8 mouse cellular contexts compared by ENCODE assay signal in the genomic region with DNA sequence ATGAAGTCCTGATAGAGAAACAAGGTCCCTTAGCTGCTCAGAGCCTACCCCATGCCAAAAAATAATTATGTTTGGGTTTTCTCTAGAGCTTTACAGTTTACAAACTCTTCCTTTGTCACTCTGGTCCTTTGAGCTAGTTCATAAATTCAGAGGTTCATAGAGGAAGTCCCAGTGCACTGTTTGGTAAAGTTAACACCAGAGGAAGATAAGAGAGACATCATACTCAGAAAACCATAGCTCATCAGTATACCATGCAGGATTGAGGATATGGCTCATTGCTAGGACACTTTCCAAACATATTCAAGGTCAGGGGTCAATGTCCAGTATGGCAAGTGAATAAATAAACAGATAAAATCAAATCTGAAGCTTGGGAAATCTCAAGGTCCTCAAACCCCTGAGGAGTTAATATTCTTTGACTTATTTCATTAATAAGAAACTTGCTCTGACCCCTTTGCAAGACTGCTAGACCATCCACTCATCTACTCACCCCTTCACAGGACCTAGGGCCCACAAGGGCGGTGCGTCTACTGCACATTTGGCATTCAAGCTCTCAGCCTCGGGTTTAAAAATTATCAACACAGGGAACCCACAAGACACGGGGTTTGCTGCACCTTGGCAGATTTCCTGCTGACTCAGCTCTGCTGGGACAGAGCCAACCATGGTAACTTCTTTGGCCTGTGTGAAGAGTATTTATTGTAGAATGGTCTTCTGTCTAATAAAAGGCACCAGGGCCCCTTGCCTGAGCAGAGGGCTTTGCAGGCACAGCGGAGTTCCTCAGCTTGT. TPM values are rescaled to one million over a fixed set of nuclear protein-coding genes. Genes with fewer than 3 reads are reported as not detected.
DNase-seq lines count a peak whose midpoint lies in the region; ATAC-seq lines count a peak whose summit lies in the region.

No protein-coding gene starts in this region.

- no peak overlapping the region for H3K4me2 ChIP-seq in heart, embryonic 12.5 days
- no peak overlapping the region for H3K4me2 ChIP-seq in embryonic facial prominence, embryonic 14.5 days (ENCODE audit: low read depth, low read length)
- no peak overlapping the region for H3K4me2 ChIP-seq in midbrain, embryonic 11.5 days
- H3K4me2 ChIP-seq in forebrain, embryonic 11.5 days (ENCODE audit: low read depth, low read length, severe bottlenecking): no peak overlapping the region

- H3K4me1 ChIP-seq in heart, embryonic 12.5 days (replicated peaks): peaks cover 4% of the 10 kb centered on the region
- peaks cover 12% of the 10 kb centered on the region for H3K4me1 ChIP-seq in embryonic facial prominence, embryonic 14.5 days (ENCODE audit: control insufficient read depth, insufficient read depth, low read length)
- H3K4me1 ChIP-seq in midbrain, embryonic 11.5 days (ENCODE audit: control insufficient read depth, insufficient read depth, low read length): no peaks in the 10 kb centered on the region
- H3K4me1 ChIP-seq in forebrain, embryonic 11.5 days (replicated peaks; ENCODE audit: control insufficient read depth, insufficient read depth, low read length): no peaks in the 10 kb centered on the region

- DNase-seq in heart, adult 11 months: peak; percentile 93
- DNase-seq in Muller cell, postnatal 12 days (ENCODE audit: inconsistent ontology term): peak; percentile 89
- peak; percentile 74 for DNase-seq in embryonic facial prominence, embryonic 14.5 days (ENCODE audit: low spot score)
- peak; percentile 95 for DNase-seq in kidney, adult 9 months
- DNase-seq in ovary, postnatal 14 days (ENCODE audit: low spot score): peak; percentile 67
- DNase-seq in midbrain, embryonic 11.5 days (ENCODE audit: low spot score, missing footprints): no peak
- DNase-seq in forebrain, embryonic 11.5 days (ENCODE audit: low spot score): no peak

- H3K36me3 ChIP-seq in heart, embryonic 12.5 days: no peaks in the 10 kb centered on the region
- H3K36me3 ChIP-seq in embryonic facial prominence, embryonic 14.5 days (ENCODE audit: control insufficient read depth, insufficient read depth, low read length): no peaks in the 10 kb centered on the region
- H3K36me3 ChIP-seq in midbrain, embryonic 11.5 days (ENCODE audit: control insufficient read depth, insufficient read depth, low read length): no peaks in the 10 kb centered on the region
- H3K36me3 ChIP-seq in forebrain, embryonic 11.5 days (ENCODE audit: control insufficient read depth, insufficient read depth, low read length): no peaks in the 10 kb centered on the region

- no peaks in the 10 kb centered on the region for H3K9me3 ChIP-seq in heart, embryonic 12.5 days (replicated peaks)
- H3K9me3 ChIP-seq in embryonic facial prominence, embryonic 14.5 days (ENCODE audit: control insufficient read depth, low read length): no peaks in the 10 kb centered on the region
- H3K9me3 ChIP-seq in midbrain, embryonic 11.5 days (ENCODE audit: control insufficient read depth, low read length): no peaks in the 10 kb centered on the region
- no peaks in the 10 kb centered on the region for H3K9me3 ChIP-seq in forebrain, embryonic 11.5 days (ENCODE audit: control insufficient read depth, low read length)

- H3K27ac ChIP-seq in heart, embryonic 12.5 days (ENCODE audit: poor library complexity, severe bottlenecking): no peak overlapping the region
- no peak overlapping the region for H3K27ac ChIP-seq in embryonic facial prominence, embryonic 14.5 days (replicated peaks; ENCODE audit: low read depth, low read length)
- H3K27ac ChIP-seq in midbrain, embryonic 11.5 days (ENCODE audit: low read depth, low read length): no peak overlapping the region
- H3K27ac ChIP-seq in forebrain, embryonic 11.5 days (ENCODE audit: low read depth, low read length): no peak overlapping the region

- ATAC-seq in heart, embryonic 12.5 days (ENCODE audit: insufficient number of reproducible peaks, low FRiP score): no peak
- no peak for ATAC-seq in embryonic facial prominence, embryonic 14.5 days (ENCODE audit: low read depth)
- no peak for ATAC-seq in midbrain, embryonic 11.5 days (ENCODE audit: low FRiP score)
- ATAC-seq in forebrain, embryonic 11.5 days (replicated peaks; ENCODE audit: low FRiP score): no peak

- no peak overlapping the region for H3K9ac ChIP-seq in heart, embryonic 12.5 days
- no peak overlapping the region for H3K9ac ChIP-seq in embryonic facial prominence, embryonic 14.5 days (ENCODE audit: low read depth, low read length)
- no peak overlapping the region for H3K9ac ChIP-seq in midbrain, embryonic 11.5 days (ENCODE audit: low read length)
- no peak overlapping the region for H3K9ac ChIP-seq in forebrain, embryonic 11.5 days (ENCODE audit: low read length)

- H3K27me3 ChIP-seq in heart, embryonic 12.5 days (replicated peaks): 0 out of 2 replicates have a peak, but pooled peaks cover 6% of the 10 kb centered on the region
- H3K27me3 ChIP-seq in embryonic facial prominence, embryonic 14.5 days (replicated peaks; ENCODE audit: control insufficient read depth, insufficient read depth, low read length): no peaks in the 10 kb centered on the region
- H3K27me3 ChIP-seq in midbrain, embryonic 11.5 days (ENCODE audit: control insufficient read depth, insufficient read depth, low read length): no peaks in the 10 kb centered on the region
- H3K27me3 ChIP-seq in forebrain, embryonic 11.5 days (ENCODE audit: control insufficient read depth, insufficient read depth, low read length): no peaks in the 10 kb centered on the region

- 57% methylated on average over 5 of the region's 5 CpGs for WGBS in heart, embryonic 12.5 days
- WGBS in embryonic facial prominence, embryonic 14.5 days: 36% methylated on average over 5 of the region's 5 CpGs
- WGBS in midbrain, embryonic 11.5 days: 88% methylated on average over 5 of the region's 5 CpGs
- 80% methylated on average over 5 of the region's 5 CpGs for WGBS in forebrain, embryonic 11.5 days

- no peak overlapping the region for H3K4me3 ChIP-seq in heart, embryonic 12.5 days
- H3K4me3 ChIP-seq in embryonic facial prominence, embryonic 14.5 days (ENCODE audit: low read depth, low read length): no peak overlapping the region
- no peak overlapping the region for H3K4me3 ChIP-seq in midbrain, embryonic 11.5 days (ENCODE audit: low read depth, low read length)
- no peak overlapping the region for H3K4me3 ChIP-seq in forebrain, embryonic 11.5 days (ENCODE audit: low read depth, low read length)

RNA-seq across cellular contexts. Expression of gene Chst15, which starts 8.7 kb away (rescaled TPM):
- 3.1 and 4.4 TPM in 2 replicates for polyA plus RNA-seq in heart, embryonic 12.5 days (2016; fragmentation: Nextera tagmentation; extraction: Ambion mirVana)
- polyA plus RNA-seq in embryonic facial prominence, embryonic 14.5 days (2014; fragmentation: Nextera tagmentation; extraction: Ambion mirVana): 14.2 and 16.2 TPM in 2 replicates
- polyA plus RNA-seq in midbrain, embryonic 11.5 days (2014; fragmentation: Nextera tagmentation; extraction: Ambion mirVana): 18.0 and 18.2 TPM in 2 replicates
- 10.9 and 13.1 TPM in 2 replicates for polyA plus RNA-seq in forebrain, embryonic 11.5 days (2014; fragmentation: Nextera tagmentation; extraction: Ambion mirVana)

Comparison
In these comparisons a context has a peak if more than half of its experiments do, and no peak if none do; other contexts are left out.
1. DNase-seq: peak in heart, adult 11 months (single experiment), Muller cell, postnatal 12 days (single experiment), embryonic facial prominence, embryonic 14.5 days (single experiment), kidney, adult 9 months (single experiment) and ovary, postnatal 14 days (single experiment); none in midbrain, embryonic 11.5 days (single experiment) and forebrain, embryonic 11.5 days (single experiment).